Mouse (Mus musculus): ENCODE results near the gene Rcn3.

DNA sequence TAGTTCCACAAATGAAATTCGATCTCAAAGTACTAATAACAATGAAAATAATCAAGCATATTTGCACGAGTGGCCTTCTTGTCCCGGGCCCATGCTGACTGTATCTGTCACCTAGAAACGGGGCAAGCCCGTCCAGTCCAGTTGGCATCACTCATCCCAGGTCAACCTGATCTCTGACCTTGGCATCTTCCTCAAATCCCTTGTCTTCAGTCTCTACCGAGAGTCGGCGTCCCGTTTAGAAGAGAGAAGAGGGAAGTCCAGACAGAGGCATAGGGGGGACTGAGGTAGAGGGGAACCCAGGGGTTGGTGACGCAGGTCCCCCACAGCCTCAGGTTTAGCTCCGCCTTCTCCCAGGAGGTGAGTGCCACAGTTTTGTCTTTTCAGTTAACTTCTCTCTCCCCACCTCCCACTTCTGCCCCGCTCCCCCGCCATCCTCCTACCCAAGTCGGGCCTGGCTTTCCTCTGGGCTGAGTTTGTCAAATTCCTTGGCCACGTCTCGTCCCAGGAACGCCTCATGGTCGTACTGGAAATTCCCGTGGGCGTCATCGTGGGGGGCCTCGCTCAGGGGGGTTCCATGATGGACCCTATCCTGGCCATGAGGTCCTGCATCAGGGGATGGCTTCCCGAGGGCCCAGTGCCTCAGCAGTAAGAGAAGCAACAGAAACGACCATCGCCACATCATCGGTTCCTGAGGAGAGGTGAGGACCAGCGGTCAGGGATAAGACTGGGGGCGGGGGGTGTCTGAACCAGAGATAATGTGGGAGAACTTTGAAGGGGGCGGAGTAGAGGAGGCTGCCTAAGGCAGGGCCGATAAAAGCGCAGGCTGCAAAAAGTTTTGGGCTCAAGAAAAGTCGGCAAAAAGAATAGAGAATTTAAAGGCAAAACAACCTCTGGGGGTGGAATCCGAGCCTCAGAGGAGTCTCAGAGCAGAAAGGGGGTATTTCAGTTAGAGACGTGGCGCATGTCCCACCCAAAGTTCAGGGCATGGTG lies 725 bp downstream of the Rcn3 start:
- no peak for TF ChIP-seq CTCF (conservative IDR thresholded peaks at IDR 0.05; ENCODE audit: low read length)
- no peak for TF ChIP-seq POU5F1 (IDR thresholded peaks at IDR 0.05; ENCODE audit: borderline replicate concordance, low read length)
